Mouse (Mus musculus) monocyte, adult 59 days (primary cell): ENCODE data around the gene 1700069L16Rik. TPM values are rescaled to one million over a fixed set of nuclear protein-coding genes. Genes with fewer than 3 reads are reported as not detected.

ENCODE experiments used
- total RNA-seq, 2 experiments: library from RNA; stranded (reverse); gene quantifications; one replicate each; pipeline ENCODE4 v1.2.4; 2023

Gene 1700069L16Rik
- not detected for total RNA-seq

DNA sequence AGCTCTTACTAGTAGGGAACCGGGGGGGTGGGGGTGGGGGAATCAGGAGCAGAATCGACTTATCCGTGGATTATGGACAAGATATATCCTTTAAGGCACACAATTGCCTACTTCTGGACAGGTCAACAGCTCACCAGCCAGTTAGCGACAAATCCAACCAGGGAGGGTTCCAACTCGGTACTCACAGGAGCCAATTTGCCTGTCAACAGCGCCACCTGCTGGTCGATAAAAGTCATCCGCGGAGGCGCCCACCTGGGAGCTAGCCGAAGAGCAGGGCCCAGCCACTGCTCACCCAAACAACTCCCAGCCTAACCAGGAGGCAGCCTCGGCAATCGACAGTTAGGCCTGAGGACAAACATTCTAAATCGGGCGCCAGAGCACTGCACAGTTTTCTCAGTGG lies at the start of gene 1700069L16Rik:
Gene 1700069L16Rik (minus strand): TSS at position 327 of the 400 bp plus-strand sequence.

DNA sequence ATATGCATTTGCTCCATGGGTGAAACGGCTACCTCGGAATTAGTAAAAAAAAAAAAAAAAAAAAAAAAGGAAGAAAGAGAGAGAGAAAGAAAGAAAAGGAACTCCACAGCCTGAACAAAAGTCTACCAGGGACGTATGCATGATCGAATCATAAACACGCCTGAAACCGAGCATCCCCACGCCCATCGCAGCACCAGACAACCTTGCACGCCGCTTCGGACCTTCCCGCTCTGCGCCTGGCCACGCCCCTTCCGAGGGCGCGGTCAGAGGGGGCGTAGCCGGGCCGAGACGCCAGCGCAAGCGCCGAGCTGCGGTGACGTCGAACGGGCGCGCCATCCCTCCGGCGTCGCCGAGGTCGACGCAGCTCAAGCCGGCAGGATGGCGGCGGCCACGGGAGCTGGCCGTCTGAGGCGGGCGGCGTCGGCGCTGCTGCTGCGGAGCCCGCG lies 47.9 kb upstream of the 1700069L16Rik start, which contains the start of the genes Sart3 and Iscu:
Gene Sart3 (minus strand): TSS at position 61 of the 446 bp plus-strand sequence.
Gene Iscu (plus strand): TSS at position 299 of the 446 bp plus-strand sequence.

DNA sequence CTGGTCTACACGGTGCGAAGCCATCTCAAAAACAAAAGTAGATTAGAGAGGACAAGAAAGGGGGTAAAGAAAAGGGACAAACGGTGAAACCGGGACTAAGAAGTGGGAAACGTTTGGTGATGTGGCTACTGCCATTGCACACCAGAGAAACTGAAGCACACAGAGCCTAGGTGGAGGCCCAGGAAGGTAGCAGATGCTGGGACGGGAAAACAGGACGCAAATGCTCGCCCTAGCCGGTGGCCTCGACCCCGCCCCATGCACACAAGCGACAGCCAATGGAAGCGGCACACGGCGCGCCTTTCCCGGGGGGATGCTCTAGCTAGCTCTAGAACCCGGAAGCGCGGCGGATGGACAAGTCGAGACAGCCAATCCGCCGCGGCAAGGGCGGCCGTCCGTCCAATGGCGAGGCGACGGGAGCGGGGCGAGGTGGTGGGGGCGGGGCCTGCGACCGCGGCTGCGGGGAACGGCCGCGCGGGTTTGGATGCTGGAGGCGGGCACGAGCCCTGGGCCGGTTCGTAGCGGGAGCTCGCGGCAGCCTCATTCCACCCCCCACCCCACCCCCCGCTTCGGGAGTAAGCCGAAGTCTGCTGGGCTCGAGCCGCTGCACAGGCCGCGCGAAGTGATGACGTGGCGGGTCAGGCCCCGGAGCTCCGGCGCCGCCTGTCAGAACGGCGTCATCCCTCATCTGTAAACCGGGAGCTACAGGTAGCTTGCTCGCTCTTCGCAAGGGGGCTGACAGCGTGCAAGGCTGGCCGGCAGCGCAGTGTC lies 11.0 kb upstream of the 1700069L16Rik start, which contains the start of gene Ficd:
Gene Ficd (plus strand): TSS at position 459 of the 768 bp plus-strand sequence.

DNA sequence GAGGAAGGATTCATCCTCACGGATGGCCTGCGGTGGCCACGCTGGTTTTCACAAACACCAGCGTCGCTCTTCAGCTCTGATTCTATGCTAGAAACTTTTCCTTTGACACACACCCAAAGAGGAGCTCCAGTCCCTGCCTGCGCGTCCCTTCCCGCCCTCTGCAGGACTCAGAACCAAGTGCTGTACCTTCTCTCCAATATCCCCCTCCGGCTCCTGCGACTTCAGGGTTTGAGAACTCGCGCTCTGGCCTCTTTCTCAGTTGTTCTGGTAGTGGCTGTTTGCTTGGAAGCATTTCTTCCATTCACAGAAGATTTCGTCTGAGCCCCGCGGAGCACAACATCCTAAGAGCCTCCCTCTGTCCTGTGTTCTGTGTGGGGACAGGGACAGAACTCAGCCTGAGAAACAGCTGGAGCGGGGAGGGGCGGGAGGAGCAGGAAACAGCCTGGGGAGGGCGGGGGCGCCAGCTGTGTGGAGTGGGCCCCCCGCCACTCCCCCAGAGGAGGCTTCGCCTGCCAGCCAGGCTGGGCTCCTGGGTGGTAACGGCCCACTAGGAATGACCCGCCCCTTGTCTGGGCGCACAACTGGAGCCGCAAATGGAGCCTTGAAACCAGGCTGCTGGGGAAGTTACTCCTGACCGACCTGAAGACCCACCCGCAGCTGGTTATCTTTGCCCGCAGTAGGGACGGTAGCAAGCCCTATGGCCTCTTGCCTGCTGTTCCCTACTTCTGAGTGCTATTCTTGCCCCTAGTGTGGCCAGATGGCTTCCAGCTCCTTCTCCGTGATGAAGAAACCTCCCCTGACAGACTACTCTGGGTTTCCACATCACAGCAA lies 74.3 kb downstream of the 1700069L16Rik start, which contains the start of gene Cmklr1:
Gene Cmklr1 (minus strand): TSS at position 392 of the 831 bp plus-strand sequence.

Other genes with a start within 250 kb of the 1700069L16Rik start
- not detected for gene Wscd2, start 234.4 kb downstream of the 1700069L16Rik start, total RNA-seq
- 10 to 100 TPM; 41.9 to 54.1 TPM for gene Cmklr1, start 74.3 kb downstream of the 1700069L16Rik start, total RNA-seq
- 1 to 10 TPM; 4.0 to 5.3 TPM for gene Ficd, start 11.0 kb upstream of the 1700069L16Rik start, total RNA-seq
- 10 to 100 TPM; 34.8 to 36.5 TPM for gene Sart3, start 47.7 kb upstream of the 1700069L16Rik start, total RNA-seq
- gene Iscu, start 48.0 kb upstream of the 1700069L16Rik start, total RNA-seq: 100 to 1,000 TPM; 120 to 124 TPM
- gene Tmem119, start 75.7 kb upstream of the 1700069L16Rik start, total RNA-seq: under 1 TPM; 0.76 to 0.79 TPM
- gene Selplg, start 107.9 kb upstream of the 1700069L16Rik start, total RNA-seq: 100 to 1,000 TPM; 485 to 500 TPM
- gene Coro1c, start 184.0 kb upstream of the 1700069L16Rik start, total RNA-seq: 100 to 1,000 TPM; 168 TPM